Mouse (Mus musculus): Measurements from ENCODE around the gene Phactr4.

DNA sequence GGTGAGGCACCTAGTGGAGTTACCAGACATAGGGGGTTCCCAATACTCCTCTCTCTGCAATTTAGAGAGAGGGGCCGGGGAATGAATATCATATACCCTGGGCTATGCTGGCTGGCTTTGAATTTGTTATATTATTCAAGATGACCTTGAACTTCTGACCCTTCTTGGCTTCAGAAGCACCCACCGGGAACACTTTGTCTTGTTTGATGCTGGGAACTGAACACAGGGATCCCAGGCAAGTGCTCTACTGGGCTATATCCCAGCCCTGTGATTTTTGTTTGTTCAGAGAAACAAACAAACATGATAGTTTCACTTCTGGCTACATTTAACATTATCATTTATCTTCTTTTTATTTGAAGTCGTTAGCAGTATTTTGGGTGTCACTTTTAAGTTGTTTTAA is 66.9 kb downstream of the Phactr4 start:
- TF ChIP-seq POLR2A (IDR thresholded peaks at IDR 0.05; ENCODE audit: insufficient read depth, low read depth, low read length) (no peak), EP300 (IDR thresholded peaks at IDR 0.05; ENCODE audit: insufficient read depth, low read depth, low read length) (no peak), CTCF (IDR thresholded peaks at IDR 0.05) (no peak)
